Mouse (Mus musculus) activated CD4-positive, CD25-positive, alpha-beta regulatory T cell, adult 4 months (primary cell): ENCODE measurements around the gene Jpt2. TPM values are rescaled to one million over a fixed set of nuclear protein-coding genes. Genes with fewer than 3 reads are reported as not detected.

Experiments
- ATAC-seq: one replicate; pipeline ENCODE4 v1.8.0; 2017
- polyA plus RNA-seq, 2 experiments: library from polyadenylated mRNA; unstranded; fragments of 100-300 nt; shearing (Covaris generic); gene quantifications; one replicate each; pipeline ENCODE4 v1.2.1; 2017

The Jpt2 gene
- polyA plus RNA-seq, 2 experiments from 2014 or later = 27.9 to 35.8 TPM

DNA sequence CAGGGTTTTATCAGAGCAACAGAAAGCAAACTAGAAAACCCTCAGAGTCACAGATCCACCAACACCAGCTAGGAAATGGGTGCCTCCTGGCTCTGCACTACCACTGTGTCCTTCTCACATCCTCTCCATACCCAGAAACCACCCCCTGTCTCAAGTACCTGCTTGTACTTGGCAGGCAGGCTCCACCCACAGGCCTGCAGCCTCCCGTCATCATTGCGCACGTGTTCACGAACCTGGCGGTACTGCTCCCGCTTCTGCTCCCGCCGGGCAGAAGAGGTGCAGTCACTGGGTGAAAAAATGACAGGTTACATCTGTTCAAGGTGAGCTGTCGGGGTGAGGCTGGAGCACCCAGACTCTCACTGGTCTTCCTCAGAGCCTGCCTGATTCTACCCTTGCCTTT lies 56.7 kb downstream of the Jpt2 start:
- ATAC-seq = no peak

DNA sequence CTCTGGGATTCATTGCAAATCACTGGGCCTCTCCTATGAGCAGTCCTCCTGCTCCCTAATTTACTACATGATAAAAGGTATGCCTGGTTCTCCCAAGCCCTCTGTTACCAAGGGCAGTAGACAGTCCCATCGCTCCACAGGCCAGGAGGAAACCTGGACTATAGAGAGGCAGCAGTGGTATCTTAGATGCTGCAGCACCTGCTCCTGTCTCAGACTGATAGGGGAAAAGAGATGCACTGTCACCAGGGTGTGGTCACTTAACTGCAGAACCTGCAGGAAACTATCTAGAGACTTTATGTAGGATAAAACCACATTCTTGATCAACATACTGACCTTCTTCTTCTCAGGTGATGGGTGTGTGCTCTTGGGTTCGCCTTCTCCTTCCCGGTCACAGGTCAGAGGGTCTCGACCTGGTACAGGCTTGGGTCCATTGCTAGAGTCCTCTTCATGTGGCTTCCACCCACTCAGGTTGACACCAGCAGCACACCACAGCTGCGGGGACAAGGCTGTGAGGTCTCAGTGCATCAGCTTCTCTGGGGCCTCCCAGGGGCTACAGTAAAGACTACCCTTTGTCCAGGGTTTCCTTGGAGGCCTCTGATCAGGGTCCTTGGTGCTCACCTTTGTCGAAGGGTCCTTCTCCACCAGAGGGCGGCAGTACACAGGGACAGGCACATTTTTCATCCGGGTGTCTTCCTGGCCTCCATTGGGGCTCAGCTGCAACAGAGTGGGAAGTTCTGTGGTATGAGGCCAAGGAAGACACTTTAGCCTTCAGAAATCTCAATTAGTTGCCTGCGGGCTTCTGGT lies 57.6 kb downstream of the Jpt2 start:
- ATAC-seq = no peak

DNA sequence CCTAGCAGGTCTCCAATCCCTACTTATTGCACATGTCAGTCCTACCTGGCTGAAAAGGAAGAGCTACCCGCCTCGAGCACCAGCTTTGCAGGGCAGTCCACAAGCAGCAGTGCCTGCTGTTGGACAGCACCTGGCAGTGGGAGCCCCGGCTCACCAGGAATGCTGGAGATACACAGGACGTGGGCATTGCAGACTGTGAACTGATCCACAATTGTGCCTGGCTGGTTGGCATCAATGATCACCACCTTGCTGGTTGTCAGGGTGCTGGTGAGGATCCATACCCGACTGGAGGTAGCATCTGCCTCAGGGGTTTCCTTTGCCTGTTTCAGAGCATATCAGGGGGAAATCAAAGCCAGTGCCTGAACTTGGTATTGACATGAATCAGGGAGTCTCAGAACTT lies 58.4 kb downstream of the Jpt2 start:
- no peak for ATAC-seq

DNA sequence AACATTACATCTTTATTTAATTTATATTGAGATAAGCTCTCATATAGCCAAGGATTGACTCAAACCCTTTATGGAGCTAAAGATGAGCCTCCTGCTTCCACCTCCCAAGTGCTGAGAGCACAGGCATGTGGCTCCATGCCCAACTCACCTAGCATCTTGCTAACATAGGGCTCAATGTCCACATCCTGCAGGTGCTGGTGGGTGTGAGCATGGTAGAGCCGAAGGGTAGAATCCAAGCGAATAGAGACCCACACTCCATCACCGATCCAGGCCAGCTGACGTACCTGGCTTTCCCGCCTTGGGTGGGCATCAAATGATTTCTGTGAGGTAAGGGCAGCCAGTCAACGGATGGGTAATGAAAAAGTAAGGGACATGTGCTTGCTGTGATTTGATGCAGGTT lies 60.5 kb downstream of the Jpt2 start:
- ATAC-seq = no peak

DNA sequence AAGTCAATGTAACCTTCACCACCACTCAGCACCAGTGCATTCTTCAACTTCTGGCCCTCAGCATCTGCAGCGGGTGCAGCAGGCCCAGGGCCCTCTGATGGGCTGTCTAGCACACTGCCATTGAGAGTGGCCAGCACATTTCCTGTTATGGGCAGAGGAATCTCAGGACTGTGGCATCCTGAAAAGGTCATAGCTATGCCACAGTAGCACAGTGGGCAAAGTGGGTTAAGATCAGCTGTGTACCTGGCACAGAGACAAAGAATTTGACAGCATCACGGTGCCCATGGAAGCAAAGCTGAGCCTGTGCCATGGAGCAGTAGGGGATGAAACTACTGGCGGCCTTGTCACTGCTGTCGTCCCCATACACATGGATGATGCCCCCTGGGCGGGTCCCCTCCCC lies 61.3 kb downstream of the Jpt2 start:
- no peak for ATAC-seq

DNA sequence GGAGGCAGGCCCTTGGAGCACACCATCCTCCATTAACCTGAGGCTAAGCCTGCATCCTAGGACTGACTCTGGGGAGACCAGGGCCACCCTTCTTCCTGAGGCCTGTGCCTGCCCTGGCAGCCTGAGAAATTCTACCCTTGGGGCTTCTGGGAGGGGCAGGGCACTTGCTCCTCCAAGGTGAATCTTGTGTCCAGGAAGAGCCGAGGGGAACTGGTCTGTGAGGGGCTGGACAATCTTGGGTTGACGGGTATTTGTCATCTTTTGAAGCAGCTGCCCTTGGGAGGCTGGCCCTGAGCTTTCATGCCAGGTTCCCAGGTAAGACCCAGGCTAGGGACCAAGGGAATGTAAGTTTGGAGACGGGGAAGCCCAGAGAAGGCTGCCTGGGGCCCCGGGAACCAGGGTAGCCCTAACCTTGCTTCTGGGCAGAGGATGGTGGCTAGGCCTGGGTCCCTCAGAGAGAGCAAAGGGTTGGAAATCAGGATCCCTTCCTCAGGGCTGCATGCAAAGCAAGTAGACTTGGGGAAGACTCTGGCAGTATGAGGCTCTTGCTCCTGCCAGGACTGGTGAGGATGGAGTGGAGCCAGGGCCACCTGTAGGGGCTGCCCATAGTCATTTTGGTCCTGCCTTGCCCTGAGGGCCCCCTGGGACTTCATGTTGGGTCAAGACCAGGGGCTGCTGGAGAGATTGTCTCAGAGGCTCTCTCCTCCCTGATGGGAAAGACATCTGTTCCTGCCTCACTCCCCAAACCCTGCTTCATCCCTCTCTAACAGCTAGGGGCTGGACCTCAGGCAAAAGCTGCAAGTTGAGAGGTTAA lies 62.2 kb downstream of the Jpt2 start:
- no peak for ATAC-seq

DNA sequence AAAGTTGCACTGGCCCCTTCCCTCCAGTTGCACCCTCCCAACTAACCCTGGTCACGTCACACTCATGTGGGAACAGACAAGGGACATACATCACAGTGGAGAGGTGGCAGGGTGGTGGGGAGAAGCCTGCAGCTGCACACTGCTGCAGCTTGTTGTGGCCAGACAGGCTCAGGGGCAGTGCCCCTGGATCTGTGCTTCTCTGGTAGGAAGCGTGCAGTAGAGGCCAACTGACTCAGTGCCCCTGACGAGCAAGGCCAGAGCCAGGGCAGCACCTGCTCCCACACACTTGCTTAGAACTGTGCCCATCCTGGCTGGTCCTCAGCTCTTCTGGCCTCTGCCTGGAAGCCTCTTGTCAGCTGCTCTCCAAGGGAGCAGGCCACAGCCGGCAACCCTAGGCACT lies 62.9 kb downstream of the Jpt2 start:
- no peak for ATAC-seq

DNA sequence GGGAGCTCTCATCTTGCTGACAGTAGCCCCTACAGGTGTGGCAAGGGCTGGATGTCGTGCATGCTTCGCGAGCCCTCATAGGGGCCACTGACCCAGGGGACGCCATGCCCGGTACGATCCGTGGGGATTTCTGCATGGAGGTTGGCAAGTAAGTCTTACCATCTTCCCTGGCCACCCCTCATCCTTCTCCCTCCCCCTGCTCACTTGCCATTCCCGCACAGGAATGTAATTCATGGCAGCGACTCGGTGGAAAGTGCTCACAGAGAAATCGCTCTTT lies 63.6 kb downstream of the Jpt2 start:
- ATAC-seq = no peak

DNA sequence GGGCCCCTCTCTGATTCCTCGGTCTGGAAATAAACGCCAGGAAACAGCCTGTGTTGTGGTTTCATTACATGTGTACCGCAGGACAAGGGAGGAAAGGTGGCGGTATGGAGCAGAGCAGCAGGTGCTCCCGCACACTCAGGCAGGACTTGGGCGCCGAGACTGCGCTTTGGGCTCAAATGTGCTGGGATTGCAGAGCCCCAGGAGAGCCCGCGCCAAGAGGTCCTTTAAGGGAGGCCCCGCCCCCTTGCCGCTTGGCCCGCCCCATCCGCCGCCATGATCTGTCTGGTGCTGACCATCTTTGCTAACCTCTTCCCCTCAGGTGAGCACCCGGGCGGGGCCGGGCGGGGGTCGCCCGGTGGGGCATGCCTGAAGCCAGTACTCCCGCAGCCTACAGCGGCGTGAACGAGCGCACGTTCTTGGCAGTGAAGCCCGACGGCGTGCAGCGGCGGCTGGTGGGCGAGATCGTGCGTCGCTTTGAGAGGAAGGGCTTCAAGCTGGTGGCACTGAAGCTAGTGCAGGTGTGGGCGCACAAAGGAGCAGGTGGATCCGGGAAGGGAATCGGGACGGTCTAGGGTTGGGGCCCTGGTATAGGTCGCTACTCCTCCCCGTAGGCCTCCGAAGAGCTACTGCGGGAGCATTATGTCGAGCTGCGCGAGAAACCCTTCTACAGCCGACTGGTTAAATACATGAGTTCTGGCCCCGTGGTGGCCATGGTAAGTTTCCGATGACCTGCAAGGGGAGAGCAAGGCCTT lies 64.1 kb downstream of the Jpt2 start, which contains the start of gene Nme3:
TSS of gene Nme3 (plus strand) at position 260 of the 752 bp plus-strand sequence.
- peak; percentile 42 for ATAC-seq

DNA sequence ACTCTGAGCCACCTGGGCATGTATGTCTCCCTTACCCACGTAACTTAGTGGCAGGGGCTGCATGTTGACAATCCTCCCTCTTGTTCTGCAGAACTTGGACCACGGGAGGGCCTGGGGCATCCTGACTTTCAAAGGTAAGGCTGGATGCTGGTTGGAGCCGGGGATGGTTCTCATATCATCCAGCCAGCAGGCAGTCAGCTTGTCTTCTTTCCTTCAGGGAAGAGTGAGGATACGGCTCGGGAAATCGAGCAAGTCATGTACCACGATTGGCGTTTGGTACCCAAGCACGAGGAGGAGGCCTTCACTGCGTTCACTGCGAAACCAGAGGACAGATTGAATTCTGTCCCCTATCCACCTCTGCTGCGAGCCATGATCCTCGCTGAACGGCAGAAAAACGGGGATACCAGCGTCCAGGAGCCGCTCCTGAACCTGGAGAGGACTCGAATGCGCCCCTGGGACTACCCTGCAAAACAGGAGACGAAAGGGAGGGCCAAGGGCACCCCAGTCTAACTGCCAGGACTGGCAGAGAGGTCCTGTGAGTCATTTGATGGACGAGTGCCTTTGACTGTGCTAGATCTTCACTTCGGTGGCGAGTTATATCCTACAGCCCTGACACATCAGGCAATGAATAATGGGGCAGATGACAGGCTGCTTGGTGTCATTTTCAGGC lies 64.8 kb downstream of the Jpt2 start:
- no peak for ATAC-seq

DNA sequence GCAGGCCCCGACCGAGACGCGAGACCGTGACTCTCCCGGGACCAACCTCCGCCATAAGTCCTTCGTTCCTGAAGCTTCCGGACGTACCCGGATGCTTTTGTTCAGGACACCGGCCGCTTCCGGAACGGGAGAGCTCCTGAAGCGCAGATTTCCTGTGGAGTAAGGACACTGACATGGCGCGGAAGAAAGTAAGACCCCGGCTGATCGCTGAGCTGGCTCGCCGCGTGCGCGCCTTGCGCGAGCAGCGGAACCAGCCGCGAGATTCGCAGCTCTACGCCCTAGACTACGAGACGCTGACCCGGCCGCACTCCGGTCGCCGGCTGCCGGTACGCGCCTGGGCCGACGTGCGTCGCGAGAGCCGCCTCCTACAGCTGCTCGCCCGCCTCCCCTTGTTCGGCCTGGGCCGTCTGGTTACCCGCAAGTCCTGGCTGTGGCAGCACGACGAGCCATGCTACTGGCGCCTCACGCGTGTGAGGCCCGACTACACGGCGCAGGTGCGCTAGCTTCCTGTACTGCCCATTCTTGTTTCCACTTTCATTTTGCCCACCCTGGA lies 65.4 kb downstream of the Jpt2 start, which contains the start of the genes Eme2 and Mrps34:
TSS of gene Eme2 (minus strand) at position 93 of the 553 bp plus-strand sequence.
TSS of gene Mrps34 (plus strand) at position 122 of the 553 bp plus-strand sequence.
- peak; percentile 81 for ATAC-seq

DNA sequence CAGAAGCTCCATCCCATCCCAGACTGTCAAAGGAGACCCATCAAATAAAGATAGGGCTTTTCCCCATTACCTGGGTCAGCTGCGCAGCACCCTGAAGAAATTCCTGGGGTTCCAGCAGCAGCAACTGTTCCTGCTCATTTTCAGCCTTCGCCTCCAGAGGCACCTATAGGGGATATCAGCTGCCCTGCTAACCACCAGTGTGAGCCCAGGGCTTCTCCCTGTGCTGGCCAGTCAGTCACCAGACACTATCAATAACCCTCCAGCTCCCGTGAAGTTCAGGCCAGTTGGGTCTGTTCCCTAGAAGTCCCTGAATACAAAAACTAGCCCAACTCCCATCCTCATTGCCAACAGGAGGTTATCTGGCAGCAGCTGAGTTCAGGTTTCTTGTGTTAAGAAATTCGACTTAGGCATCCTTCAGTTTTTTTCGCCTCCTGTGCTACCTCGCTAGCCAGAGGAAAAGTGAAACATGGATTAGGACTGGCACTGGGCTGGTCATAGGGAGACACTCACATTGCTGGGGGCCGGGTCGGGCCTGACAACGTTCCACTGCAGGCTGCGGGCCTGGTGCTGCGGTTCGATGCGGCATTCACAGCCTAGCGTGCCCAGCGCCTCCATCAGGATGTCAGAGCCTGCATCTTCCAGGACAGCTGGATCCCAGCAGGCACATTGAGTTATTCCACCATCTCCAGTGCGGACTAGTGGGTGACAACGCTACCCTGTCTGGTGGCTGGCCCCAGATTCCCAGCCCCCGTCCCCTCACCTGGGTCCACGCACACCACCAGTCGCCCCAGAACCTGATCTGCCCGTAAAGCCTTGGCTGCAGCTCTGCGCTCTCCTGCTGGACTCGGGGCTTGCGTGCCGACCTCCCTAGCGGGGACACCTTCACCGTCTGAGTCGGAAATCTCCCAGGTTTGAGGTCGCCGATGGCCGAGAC lies 66.2 kb downstream of the Jpt2 start:
- ATAC-seq = peak; percentile 5

DNA sequence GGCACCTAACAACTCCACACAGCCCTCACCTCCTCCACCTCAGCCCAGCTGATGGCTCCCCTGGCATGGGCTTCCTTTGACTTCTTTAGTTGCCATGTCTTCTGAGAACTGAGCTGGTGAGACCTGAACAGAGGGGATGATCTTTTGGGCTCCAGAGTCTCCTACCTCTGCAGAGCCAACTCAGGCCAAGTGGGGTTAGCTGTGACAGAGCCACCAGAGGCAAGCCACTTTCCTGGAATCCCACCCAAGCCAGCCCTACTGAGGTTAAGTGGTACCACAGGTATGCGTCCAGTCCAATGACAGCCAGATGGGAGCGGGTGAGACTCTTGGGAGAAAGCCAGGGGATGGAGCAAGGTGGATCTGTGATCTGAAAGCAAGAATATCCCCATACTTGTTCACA lies 67.2 kb downstream of the Jpt2 start:
- no peak for ATAC-seq

DNA sequence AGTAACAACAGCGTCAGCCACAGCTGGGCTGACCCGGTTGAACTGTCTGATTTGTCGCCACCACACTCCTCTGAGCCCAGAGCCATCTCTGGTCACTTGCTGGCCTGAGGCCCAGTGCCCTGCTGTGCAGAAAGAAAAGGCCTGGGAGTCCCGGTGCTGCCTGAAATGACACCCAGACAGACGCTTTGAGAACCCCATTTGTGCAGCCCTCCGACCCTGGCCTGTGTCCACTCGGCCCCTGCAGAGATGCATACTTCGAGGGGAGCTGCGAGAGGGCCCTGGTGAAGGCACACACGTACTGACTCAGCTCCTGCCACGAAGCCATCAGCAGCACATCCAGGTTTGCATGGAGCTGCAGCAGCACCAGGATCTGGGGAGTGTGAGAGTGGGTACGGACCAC lies 67.7 kb downstream of the Jpt2 start:
- ATAC-seq = no peak

DNA sequence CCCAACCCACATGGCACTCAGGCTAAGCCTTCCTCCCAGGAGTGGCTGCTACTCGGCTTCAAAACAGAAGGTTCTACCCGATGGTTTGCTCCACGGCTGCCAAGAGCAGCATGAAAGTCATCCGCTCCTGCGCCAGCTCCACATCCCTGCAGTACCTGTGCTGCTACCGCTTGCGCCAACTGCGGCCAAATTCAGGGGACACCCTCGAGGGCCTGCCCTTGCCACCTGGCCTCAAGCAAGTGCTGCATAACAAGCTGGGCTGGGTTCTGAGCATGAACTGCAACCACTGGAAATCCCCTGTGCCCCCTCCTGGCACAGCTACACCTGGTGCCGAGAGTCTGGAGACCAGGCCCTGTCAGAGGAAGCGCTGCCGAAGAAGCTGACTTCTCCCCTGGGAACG lies 69.2 kb downstream of the Jpt2 start:
- ATAC-seq = no peak

DNA sequence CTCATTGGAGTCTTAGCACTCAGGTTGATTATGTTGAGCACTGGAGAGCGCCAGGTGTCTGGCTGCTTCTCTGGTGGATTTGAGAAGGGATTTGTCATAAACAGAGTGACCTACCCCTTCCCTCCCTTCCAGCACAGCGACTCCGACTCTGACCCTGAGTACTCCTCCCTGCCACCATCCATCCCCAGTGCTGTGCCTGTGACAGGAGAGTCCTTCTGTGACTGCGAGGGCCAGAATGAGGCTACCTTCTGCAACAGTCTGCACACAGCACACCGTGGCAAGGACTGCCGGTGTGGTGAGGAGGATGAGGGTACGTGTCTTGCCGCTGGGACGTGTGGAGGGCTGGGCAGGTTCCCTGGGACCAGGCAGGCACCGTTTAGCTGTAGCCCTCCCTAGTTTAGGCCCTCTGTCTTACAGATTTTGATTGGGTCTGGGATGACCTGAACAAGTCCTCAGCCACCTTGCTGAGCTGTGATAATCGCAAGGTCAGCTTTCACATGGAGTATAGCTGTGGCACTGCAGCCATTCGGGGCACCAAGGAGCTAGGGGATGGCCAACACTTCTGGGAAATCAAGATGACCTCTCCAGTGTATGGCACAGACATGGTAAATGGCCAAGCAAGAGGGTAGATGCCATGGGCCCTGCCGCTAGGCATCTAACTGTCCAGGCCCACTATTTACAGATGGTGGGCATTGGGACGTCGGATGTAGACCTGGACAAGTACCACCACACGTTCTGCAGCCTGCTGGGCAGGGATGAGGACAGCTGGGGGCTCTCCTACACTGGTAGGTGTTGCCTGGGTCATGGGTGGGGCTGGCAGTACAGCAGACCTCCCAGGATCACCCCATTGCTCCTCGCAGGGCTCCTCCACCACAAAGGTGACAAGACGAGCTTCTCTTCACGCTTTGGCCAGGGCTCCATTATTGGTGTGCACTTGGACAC lies 70.1 kb downstream of the Jpt2 start:
- ATAC-seq = no peak

DNA sequence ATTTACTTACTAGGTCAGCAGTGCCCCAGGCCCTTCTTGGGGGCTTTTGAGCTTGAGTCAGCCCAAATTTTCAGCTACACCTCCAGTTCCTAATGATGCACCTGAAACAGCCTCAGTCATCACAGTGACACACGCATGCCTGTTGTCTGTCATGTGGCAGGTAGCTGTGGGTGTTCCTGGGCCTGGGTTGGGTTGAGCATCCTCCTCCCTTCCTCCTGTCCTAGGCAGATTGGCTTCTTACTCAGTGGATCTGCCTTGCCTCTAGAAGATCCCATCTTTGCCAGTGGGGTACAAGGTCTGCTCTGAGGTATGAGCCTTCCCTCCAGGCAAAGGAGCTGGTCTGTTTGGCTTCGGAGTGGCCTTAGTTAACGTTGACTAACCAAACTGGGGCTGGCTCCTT lies 71.6 kb downstream of the Jpt2 start:
- ATAC-seq = no peak
